Mouse (Mus musculus) forebrain, embryonic 13.5 days (tissue): ENCODE measurements around the gene Cyp26c1. TPM values are rescaled to one million over a fixed set of nuclear protein-coding genes. Genes with fewer than 3 reads are reported as not detected.
A peak's percentile ranks its signal among the peaks of the same experiment; 100 is the strongest.

ENCODE experiments used
- ATAC-seq: fragments of 200-750 bp; cut with Nextera tagmentation; 2 replicates; pipeline ENCODE4 v1.8.0; 2017
- H3K27ac ChIP-seq: fragments of 300-500 bp; sonication (generic); 2 replicates; pipeline ENCODE4 v1.5.1; 2015; ENCODE audit warnings: inconsistent platforms, mild to moderate bottlenecking, moderate library complexity
- H3K27me3 ChIP-seq: fragments of 300-500 bp; sonication (generic); 2 replicates; pipeline ENCODE4 v1.6.1; 2015; ENCODE audit warnings: mild to moderate bottlenecking, inconsistent platforms
- H3K36me3 ChIP-seq: fragments of 300-500 bp; sonication (generic); 2 replicates; pipeline ENCODE4 v1.6.1; 2015; ENCODE audit warnings: mild to moderate bottlenecking, inconsistent platforms; ENCODE audit not compliant: poor library complexity, severe bottlenecking
- H3K4me1 ChIP-seq: fragments of 300-500 bp; sonication (generic); 2 replicates; pipeline ENCODE4 v1.6.1; 2015; ENCODE audit warnings: inconsistent platforms
- H3K4me2 ChIP-seq: fragments of 300-500 bp; sonication (generic); 2 replicates; pipeline ENCODE4 v1.6.1; 2015; ENCODE audit warnings: inconsistent platforms, mild to moderate bottlenecking, moderate library complexity
- H3K4me3 ChIP-seq: fragments of 300-500 bp; sonication (generic); 2 replicates; pipeline ENCODE4 v1.5.1; 2015; ENCODE audit warnings: mild to moderate bottlenecking, inconsistent platforms
- H3K9ac ChIP-seq: fragments of 300-500 bp; sonication (generic); 2 replicates; pipeline ENCODE4 v1.6.1; 2015; ENCODE audit warnings: mild to moderate bottlenecking, inconsistent platforms
- H3K9me3 ChIP-seq: fragments of 300-500 bp; sonication (generic); replicated peaks from 2 replicates; pipeline ENCODE4 v1.6.1; 2016; ENCODE audit warnings: inconsistent platforms
- WGBS: fragments of 180-500 bp; shearing (Covaris S2); methylation state at CpG from one replicate; pipeline ENCODE4 v1.1.7; 2015; 5-methylcytosine and 5-hydroxymethylcytosine counted together
- polyA plus RNA-seq: library from polyadenylated mRNA; unstranded; fragments of >200 nt; fragmentation: Nextera tagmentation; extraction: Ambion mirVana; gene quantifications from 2 replicates; pipeline ENCODE4 v1.2.1, GENCODE M21; 2015

Gene Cyp26c1
- polyA plus RNA-seq, 1 experiment from 2014 or later, result not detected

DNA sequence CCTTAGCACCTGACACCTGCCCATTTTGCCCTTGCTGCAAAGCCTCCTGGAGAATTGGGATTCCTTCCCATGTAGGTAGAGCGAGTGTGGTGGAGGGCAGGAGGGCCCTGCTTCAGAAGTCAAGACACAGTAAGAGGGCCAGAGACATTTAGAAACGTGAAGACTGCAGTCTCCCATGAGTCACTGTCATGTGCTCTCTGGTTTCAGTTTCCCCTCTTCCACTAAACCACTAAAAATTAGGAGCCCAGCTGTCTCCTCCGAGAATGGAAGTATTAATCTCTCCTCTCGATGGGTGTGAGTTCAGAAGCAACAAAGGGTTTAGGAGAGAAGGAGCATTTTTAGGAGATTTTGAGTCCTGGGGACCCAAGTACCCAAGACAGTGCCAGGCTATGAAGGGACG lies 4.1 kb downstream of the Cyp26c1 start:
- no peak overlapping the region for H3K27ac ChIP-seq
- H3K36me3 ChIP-seq, result no peaks in the 10 kb centered on the region
- 39% methylated on average over 5 of the region's 5 CpGs for WGBS
- ATAC-seq, result no peak
- peaks cover 100% of the 10 kb centered on the region for H3K27me3 ChIP-seq
- no peaks in the 10 kb centered on the region for H3K9me3 ChIP-seq
- H3K4me1 ChIP-seq, result peaks cover 23% of the 10 kb centered on the region
- no peak overlapping the region for H3K9ac ChIP-seq
- no peak overlapping the region for H3K4me2 ChIP-seq
- no peak overlapping the region for H3K4me3 ChIP-seq

DNA sequence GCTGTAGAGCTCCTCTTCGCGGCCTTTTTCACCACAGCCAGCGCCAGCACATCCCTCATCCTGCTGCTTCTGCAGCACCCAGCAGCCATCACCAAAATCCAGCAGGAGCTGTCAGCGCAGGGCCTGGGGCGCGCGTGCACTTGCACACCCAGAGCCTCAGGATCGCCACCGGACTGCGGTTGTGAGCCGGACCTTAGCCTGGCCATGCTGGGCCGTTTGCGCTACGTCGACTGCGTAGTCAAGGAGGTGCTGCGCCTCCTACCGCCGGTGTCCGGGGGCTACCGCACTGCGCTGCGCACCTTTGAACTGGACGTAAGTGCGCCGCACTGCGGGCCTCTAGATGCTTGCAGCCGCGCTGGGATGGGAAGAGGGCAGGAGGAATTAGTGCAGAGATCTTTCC lies 5.3 kb downstream of the Cyp26c1 start:
- ATAC-seq, result peak; percentile 23; the same call in 1 of the 2 replicates
- peak overlapping the region; percentile 47 for H3K4me2 ChIP-seq
- H3K9me3 ChIP-seq, result no peaks in the 10 kb centered on the region
- peaks cover 100% of the 10 kb centered on the region for H3K27me3 ChIP-seq
- H3K36me3 ChIP-seq, result no peaks in the 10 kb centered on the region
- 1% methylated on average over 29 of the region's 29 CpGs for WGBS
- H3K4me3 ChIP-seq, result peak overlapping the region; percentile 11
- H3K27ac ChIP-seq, result no peak overlapping the region
- no peak overlapping the region for H3K9ac ChIP-seq
- peaks cover 23% of the 10 kb centered on the region for H3K4me1 ChIP-seq

DNA sequence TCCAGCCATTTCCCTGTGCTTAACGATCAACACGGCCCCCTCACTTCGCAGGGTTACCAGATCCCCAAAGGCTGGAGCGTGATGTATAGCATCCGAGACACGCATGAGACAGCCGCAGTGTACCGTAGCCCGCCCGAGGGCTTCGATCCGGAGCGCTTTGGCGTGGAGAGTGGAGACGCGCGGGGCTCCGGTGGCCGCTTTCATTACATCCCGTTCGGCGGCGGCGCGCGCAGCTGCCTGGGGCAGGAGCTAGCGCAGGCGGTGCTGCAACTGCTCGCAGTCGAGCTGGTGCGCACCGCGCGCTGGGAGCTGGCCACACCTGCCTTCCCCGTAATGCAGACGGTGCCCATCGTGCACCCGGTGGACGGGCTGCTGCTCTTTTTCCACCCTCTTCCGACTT lies 7.5 kb downstream of the Cyp26c1 start:
- no peaks in the 10 kb centered on the region for H3K9me3 ChIP-seq
- no peaks in the 10 kb centered on the region for H3K36me3 ChIP-seq
- peak overlapping the region; percentile 36 for H3K4me3 ChIP-seq
- peaks cover 32% of the 10 kb centered on the region for H3K4me1 ChIP-seq
- under 1% methylated on average over 40 of the region's 40 CpGs for WGBS
- peak overlapping the region; percentile 45; the same call in 1 of the 2 replicates for H3K9ac ChIP-seq
- peaks cover 100% of the 10 kb centered on the region for H3K27me3 ChIP-seq
- peak; percentile 63 for ATAC-seq
- no peak overlapping the region for H3K27ac ChIP-seq
- H3K4me2 ChIP-seq, result peak overlapping the region; percentile 64

DNA sequence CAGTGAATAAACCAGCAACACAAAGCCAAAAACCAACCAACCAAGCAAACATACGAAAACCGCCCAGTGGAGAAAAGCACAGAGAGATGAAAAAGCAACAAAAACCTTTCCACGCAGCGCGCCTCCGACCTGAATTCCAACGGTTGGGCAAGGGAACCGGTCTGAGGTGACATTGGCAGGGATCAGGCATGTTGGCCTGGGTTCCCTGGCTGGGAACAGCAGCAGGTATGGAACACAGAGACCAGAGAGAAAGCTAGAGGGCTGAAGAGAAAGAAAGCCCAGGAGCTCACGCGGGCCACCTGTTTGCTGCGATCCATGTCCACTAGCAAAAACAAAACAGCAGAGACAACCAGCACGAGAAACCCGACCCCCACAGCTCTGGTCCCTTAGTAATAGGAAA lies 9.8 kb downstream of the Cyp26c1 start:
- H3K27ac ChIP-seq, result no peak overlapping the region
- 27% methylated on average over 13 of the region's 13 CpGs for WGBS
- no peak for ATAC-seq
- no peak overlapping the region for H3K4me3 ChIP-seq
- no peak overlapping the region for H3K4me2 ChIP-seq
- peaks cover 46% of the 10 kb centered on the region for H3K4me1 ChIP-seq
- no peak overlapping the region for H3K9ac ChIP-seq
- no peaks in the 10 kb centered on the region for H3K9me3 ChIP-seq
- H3K27me3 ChIP-seq, result peaks cover 100% of the 10 kb centered on the region
- H3K36me3 ChIP-seq, result no peaks in the 10 kb centered on the region

DNA sequence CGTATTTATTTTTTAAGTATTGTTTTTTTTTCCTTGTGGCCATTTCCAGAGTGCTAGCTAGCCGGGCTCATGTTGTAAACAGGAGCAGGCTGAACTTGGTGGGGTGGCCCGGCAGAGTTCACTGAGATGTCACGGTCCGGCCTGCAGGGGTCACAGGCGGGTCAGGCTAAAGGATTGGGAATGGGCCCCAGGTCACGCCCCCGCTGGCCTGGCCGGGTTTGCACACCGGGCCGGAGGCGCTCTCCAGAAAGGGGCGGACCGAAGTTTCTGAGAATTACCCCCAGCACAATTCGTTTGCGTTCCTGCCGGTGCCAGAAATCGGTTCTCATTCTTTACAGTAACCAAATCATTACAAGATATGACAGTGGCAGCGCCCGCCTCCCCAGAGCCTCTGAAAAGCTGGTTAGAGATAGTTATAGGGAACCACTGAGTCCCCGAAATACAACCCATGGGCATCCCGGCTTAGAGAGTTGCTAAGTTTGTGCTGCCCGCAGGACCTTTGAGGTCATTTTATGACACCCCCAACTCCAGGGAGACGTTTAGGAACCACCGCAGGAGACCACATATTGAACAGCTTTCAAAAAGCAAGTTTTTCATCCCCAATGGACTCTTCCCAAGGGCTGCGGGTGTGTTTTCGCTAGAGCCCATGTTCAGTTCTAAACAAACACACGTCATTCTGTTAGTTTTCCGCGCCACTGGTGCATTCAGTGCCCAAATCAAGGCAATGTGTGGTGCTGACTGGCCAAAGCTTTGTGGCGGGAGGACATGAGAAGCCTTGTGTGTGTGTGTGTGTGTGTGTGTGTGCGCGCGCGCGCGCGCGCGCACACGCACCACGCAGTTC lies 10.6 kb downstream of the Cyp26c1 start:
- ATAC-seq, result no peak
- WGBS, result 1% methylated on average over 42 of the region's 42 CpGs
- Histone ChIP-seq H3K4me3 (peak overlapping the region; percentile 14; the same call in 1 of the 2 replicates), H3K9me3 (no peaks in the 10 kb centered on the region), H3K27me3 (peaks cover 100% of the 10 kb centered on the region), H3K4me1 (peaks cover 40% of the 10 kb centered on the region), H3K27ac (no peak overlapping the region), H3K36me3 (no peaks in the 10 kb centered on the region), H3K4me2 (peak overlapping the region; percentile 38), H3K9ac (no peak overlapping the region)

DNA sequence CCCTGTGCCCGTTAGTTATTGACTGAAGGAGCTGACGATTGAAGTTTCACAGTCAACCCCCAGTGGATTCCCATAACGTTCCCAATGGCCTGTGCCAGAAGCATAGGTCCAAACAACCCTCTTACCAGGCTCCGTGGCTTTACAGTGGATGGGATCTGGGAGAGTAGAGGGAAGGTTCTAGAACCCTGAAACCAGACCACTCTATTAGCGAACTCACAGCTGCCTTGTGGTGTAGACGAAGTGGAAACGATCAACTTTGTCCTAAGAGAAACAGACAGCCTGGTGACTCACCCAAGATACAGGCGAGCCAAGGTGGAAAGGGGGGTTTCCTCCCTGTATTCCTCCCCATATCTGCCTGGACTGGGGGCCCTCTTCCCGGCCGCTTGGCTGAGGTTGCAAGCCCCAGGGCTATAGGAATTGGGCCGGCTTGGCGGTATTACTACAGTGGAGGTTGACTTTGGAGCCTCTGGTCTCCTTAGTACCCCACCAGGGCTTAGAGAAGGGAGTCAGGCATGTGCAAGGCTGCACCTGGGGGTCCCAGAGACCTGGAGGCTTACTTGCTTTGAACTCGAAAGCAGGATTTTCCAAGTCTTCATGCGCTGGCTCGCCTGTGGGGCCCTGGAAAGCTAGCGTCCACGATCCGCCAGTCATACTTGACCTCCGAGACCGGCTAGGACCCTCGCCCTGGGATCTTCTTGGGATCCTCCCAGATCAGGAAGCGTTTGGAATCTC lies 11.4 kb downstream of the Cyp26c1 start:
- no peaks in the 10 kb centered on the region for H3K9me3 ChIP-seq
- H3K27ac ChIP-seq, result no peak overlapping the region
- peak overlapping the region; percentile 30 for H3K4me3 ChIP-seq
- no peak for ATAC-seq
- 3% methylated on average over 22 of the region's 22 CpGs for WGBS
- H3K27me3 ChIP-seq, result peaks cover 99% of the 10 kb centered on the region
- H3K4me1 ChIP-seq, result peaks cover 40% of the 10 kb centered on the region
- H3K9ac ChIP-seq, result no peak overlapping the region
- peak overlapping the region; percentile 56 for H3K4me2 ChIP-seq
- H3K36me3 ChIP-seq, result no peaks in the 10 kb centered on the region

DNA sequence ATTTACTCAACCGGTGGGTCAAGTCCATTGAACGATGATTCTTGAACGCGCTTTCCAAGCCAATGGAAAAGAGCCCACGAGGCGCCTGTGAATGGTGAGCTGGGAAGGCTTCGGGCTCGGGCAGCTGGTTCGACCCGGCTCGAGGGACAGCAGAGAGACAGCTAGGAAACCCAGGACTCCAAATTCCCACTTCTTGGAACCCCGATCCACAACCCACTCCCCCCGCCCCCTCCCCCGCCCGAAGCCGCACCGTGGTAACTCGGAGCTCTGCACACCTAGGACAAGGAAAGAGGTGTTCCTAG lies 11.9 kb downstream of the Cyp26c1 start:
- Histone ChIP-seq H3K9ac (no peak overlapping the region), H3K27me3 (peaks cover 99% of the 10 kb centered on the region), H3K4me3 (peak overlapping the region; percentile 30), H3K4me1 (peaks cover 40% of the 10 kb centered on the region), H3K36me3 (no peaks in the 10 kb centered on the region), H3K27ac (no peak overlapping the region), H3K9me3 (no peaks in the 10 kb centered on the region), H3K4me2 (peak overlapping the region; percentile 56)
- ATAC-seq, result no peak
- under 1% methylated on average over 18 of the region's 18 CpGs for WGBS

DNA sequence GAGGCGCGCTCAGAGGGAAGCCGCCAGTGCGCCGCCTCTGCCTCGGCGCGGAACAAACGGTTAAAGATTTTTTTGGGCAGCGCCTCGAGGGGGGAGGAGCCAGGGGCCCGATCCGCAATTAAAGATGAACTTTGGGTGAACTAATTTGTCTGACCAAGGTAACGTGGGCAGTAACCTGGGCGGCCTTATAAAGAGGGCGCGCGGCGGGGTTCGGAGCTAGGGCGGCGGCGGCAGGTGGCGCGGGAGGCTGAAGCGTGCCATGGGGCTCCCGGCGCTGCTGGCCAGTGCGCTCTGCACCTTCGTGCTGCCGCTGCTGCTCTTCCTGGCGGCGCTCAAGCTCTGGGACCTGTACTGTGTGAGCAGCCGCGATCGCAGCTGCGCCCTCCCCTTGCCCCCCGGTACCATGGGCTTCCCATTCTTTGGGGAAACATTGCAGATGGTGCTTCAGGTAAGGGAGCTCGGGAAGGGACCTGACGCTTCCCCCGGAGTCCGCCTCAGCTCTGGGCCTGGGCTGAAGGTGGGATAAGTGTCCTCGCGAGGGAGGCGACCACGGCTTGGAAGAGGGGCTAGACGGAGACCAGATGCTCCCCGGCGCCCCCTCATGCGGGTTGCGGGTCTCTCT lies 12.4 kb downstream of the Cyp26c1 start, which contains the start of gene Cyp26a1:
Gene Cyp26a1 (plus strand): TSS at position 148 of the 622 bp plus-strand sequence.
- under 1% methylated on average over 51 of the region's 51 CpGs for WGBS
- H3K27me3 ChIP-seq, result peaks cover 99% of the 10 kb centered on the region
- ATAC-seq, result peak; percentile 36; the same call in 1 of the 2 replicates
- no peaks in the 10 kb centered on the region for H3K36me3 ChIP-seq
- H3K9me3 ChIP-seq, result no peaks in the 10 kb centered on the region
- H3K4me3 ChIP-seq, result peak within 1 kb of the TSS; percentile 30
- no peak within 1 kb of the TSS for H3K9ac ChIP-seq
- peaks cover 38% of the 10 kb centered on the region for H3K4me1 ChIP-seq
- no peak within 1 kb of the TSS for H3K27ac ChIP-seq
- H3K4me2 ChIP-seq, result peak within 1 kb of the TSS; percentile 56

DNA sequence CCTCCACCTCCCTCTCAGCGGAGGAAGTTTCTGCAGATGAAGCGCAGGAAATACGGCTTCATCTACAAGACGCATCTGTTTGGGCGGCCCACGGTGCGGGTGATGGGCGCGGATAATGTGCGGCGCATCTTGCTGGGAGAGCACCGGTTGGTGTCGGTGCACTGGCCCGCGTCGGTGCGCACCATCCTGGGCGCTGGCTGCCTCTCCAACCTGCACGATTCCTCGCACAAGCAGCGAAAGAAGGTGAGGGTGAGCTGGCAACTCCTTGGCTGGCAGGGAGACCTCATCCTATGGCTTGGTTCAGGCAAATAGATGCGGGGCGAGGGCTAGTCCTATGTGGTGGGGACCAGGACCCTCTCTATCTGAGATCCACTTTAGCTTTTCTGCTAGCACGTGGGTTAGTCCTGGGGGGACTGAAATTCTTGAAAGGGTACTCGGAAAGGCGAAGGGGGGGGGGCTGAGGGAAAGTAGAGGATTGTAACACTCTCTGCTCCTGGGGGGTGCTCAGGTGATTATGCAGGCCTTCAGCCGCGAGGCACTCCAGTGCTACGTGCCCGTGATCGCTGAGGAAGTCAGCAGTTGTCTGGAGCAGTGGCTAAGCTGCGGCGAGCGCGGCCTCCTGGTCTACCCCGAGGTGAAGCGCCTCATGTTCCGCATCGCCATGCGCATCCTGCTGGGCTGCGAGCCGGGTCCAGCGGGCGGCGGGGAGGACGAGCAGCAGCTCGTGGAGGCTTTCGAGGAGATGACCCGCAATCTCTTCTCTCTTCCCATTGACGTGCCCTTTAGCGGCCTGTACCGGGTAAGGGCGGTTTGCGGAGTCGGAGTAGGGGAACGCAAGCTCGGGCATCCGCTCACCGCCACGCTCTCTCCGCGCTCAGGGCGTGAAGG lies 13.1 kb downstream of the Cyp26c1 start:
- peak overlapping the region; percentile 30 for H3K4me3 ChIP-seq
- peaks cover 31% of the 10 kb centered on the region for H3K4me1 ChIP-seq
- H3K9ac ChIP-seq, result no peak overlapping the region

DNA sequence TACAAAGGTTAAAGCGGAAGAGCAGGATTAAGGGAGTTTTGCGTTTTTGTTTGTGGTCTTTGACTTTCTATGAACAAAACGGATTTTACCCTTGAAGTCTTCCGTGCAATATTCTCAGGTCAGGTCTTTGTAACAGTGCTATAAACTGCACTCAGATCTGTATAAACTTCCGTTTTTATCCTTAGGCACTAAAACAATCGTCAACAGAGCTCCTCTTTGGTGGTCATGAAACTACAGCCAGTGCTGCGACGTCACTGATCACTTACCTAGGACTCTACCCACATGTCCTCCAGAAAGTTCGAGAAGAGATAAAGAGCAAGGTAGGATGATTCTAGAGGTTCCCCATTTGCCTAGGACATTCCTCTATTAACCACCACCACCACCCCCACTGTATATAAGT lies 14.3 kb downstream of the Cyp26c1 start:
- Histone ChIP-seq H3K9ac (no peak overlapping the region), H3K4me2 (no peak overlapping the region), H3K9me3 (no peaks in the 10 kb centered on the region), H3K27ac (no peak overlapping the region), H3K27me3 (peaks cover 98% of the 10 kb centered on the region), H3K4me1 (peaks cover 31% of the 10 kb centered on the region), H3K4me3 (no peak overlapping the region), H3K36me3 (no peaks in the 10 kb centered on the region)
- ATAC-seq, result no peak
- WGBS, result 23% methylated on average over 9 of the region's 9 CpGs

More for the DNA sequence above, 13.1 kb downstream of the Cyp26c1 start:
- H3K4me2 ChIP-seq, result peak overlapping the region; percentile 56
- H3K36me3 ChIP-seq, result no peaks in the 10 kb centered on the region
- peaks cover 99% of the 10 kb centered on the region for H3K27me3 ChIP-seq
- no peaks in the 10 kb centered on the region for H3K9me3 ChIP-seq
- under 1% methylated on average over 61 of the region's 63 CpGs for WGBS
- ATAC-seq, result peak; percentile 31; the same call in 1 of the 2 replicates
- no peak overlapping the region for H3K27ac ChIP-seq

DNA sequence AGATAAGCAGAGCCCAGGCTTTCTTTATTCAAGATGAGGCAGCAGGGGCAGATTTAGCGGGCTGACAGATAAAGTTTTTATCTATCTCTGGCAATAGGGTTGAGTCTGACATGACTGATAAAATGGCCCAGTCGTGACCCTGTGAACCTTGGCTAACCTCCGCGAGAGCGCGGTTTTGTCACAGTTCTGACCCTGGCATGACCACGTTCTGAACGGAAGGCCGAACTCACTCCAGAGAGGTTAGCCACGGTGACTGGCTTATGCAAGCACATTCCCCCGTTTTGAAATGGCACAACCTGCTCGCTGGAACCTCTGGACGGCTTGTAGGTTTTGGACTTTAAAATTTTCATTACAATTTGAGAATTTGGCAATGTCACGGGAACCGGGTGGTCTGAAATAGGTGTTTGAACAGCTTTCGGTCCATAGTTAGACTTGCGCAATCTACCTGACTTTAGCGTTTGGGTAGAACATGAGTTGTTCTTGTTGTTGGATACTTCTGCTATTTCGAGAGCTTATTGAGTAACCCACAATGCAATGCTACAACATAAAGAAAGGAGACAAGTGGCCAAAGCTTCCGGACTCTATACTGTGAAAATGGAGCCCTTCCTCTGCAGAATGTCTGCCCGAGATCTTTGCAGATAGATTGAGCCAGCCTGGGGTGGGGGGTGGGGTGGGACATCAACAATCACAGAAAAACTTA lies 17.1 kb downstream of the Cyp26c1 start:
- Histone ChIP-seq H3K4me3 (no peak overlapping the region), H3K27me3 (peaks cover 81% of the 10 kb centered on the region), H3K4me2 (no peak overlapping the region), H3K4me1 (peaks cover 17% of the 10 kb centered on the region), H3K27ac (no peak overlapping the region), H3K9me3 (no peaks in the 10 kb centered on the region), H3K9ac (no peak overlapping the region), H3K36me3 (no peaks in the 10 kb centered on the region)
- 80% methylated on average over 21 of the region's 21 CpGs for WGBS
- ATAC-seq, result no peak
